Comparison of ENCODE assay signal across 12 mouse cellular contexts in genomic region chr11:77684896-77685295, GRCm38 (mm10). TPM values are rescaled to one million over a fixed set of nuclear protein-coding genes. Genes with fewer than 3 reads are reported as not detected.
DNase-seq lines count a peak whose midpoint lies in the region; ATAC-seq and TF ChIP-seq lines count a peak whose summit lies in the region.
"Had no signal": no experiment of that assay in that cellular context is flagged by ENCODE, and none has a peak within 500 bp of the region (broad histone marks: within the 10 kb centered on the region; RNA-seq: fewer than 3 reads in every experiment).

No protein-coding gene starts in this region.

- peak overlapping the region; percentile 60; the same call in 1 of the 2 replicates for H3K4me2 ChIP-seq in intestine, postnatal 0 days (replicated peaks; ENCODE audit: low read depth)
- H3K4me2 ChIP-seq in intestine, embryonic 16.5 days (ENCODE audit: low read depth, low read length) = no peak overlapping the region
- H3K4me2 ChIP-seq in forebrain, embryonic 12.5 days = 0 out of 2 replicates have a peak overlapping the region, but pooled peaks have one; percentile 10
- peak overlapping the region; percentile 86 for H3K4me2 ChIP-seq in liver, postnatal 0 days (ENCODE audit: low read depth, low read length)

- no peak for TF ChIP-seq POLR2A in brain, embryonic 14.5 days (IDR thresholded peaks at IDR 0.05; ENCODE audit: borderline replicate concordance, extremely low read depth, insufficient read depth, insufficient read length, poor library complexity, severe bottlenecking)

- no peaks in the 10 kb centered on the region for H3K36me3 ChIP-seq in intestine, postnatal 0 days (ENCODE audit: control insufficient read depth, insufficient read depth)
- H3K36me3 ChIP-seq in intestine, embryonic 16.5 days (ENCODE audit: control insufficient read depth, insufficient read depth, low read length) = no peaks in the 10 kb centered on the region
- H3K36me3 ChIP-seq in forebrain, embryonic 12.5 days (replicated peaks) = no peaks in the 10 kb centered on the region
- no peaks in the 10 kb centered on the region for H3K36me3 ChIP-seq in liver, postnatal 0 days (replicated peaks; ENCODE audit: insufficient read depth, low read length)

- ATAC-seq in intestine, postnatal 0 days = no peak
- no peak for ATAC-seq in intestine, embryonic 16.5 days
- no peak for ATAC-seq in forebrain, embryonic 12.5 days (ENCODE audit: low FRiP score)
- no peak for ATAC-seq in liver, postnatal 0 days

- no peak overlapping the region for H3K27ac ChIP-seq in intestine, postnatal 0 days (ENCODE audit: low read depth, low read length)
- H3K27ac ChIP-seq in intestine, embryonic 16.5 days (ENCODE audit: low read length) = no peak overlapping the region
- H3K27ac ChIP-seq in forebrain, embryonic 12.5 days = peak overlapping the region; percentile 56; the same call in 1 of the 2 replicates
- no peak overlapping the region for H3K27ac ChIP-seq in liver, postnatal 0 days (ENCODE audit: low read depth)

- H3K4me1 ChIP-seq in intestine, postnatal 0 days (replicated peaks; ENCODE audit: control insufficient read depth, insufficient read depth, low read length) = no peaks in the 10 kb centered on the region
- H3K4me1 ChIP-seq in intestine, embryonic 16.5 days (ENCODE audit: control insufficient read depth, insufficient read depth, low read length) = peaks cover 4% of the 10 kb centered on the region
- H3K4me1 ChIP-seq in forebrain, embryonic 12.5 days = peaks cover 10% of the 10 kb centered on the region
- H3K4me1 ChIP-seq in liver, postnatal 0 days (ENCODE audit: insufficient read depth) = peaks cover 5% of the 10 kb centered on the region; the same call in 1 of the 2 replicates

- no peak overlapping the region for H3K9ac ChIP-seq in intestine, postnatal 0 days (ENCODE audit: low read depth, low read length)
- H3K9ac ChIP-seq in intestine, embryonic 16.5 days (ENCODE audit: low read depth, low read length) = no peak overlapping the region
- no peak overlapping the region for H3K9ac ChIP-seq in forebrain, embryonic 12.5 days
- H3K9ac ChIP-seq in liver, postnatal 0 days (replicated peaks) = no peak overlapping the region

- no peaks in the 10 kb centered on the region for H3K27me3 ChIP-seq in intestine, postnatal 0 days (replicated peaks; ENCODE audit: control insufficient read depth, insufficient read depth, low read length)
- no peaks in the 10 kb centered on the region for H3K27me3 ChIP-seq in intestine, embryonic 16.5 days (replicated peaks; ENCODE audit: control insufficient read depth, insufficient read depth, low read length)
- no peaks in the 10 kb centered on the region for H3K27me3 ChIP-seq in forebrain, embryonic 12.5 days
- no peaks in the 10 kb centered on the region for H3K27me3 ChIP-seq in liver, postnatal 0 days (ENCODE audit: insufficient read depth, low read length)

- DNase-seq in brain, embryonic 14.5 days (ENCODE audit: low read depth) = peak; percentile 13
- DNase-seq in liver, postnatal 0 days = no peak
- DNase-seq in MN1 (ENCODE audit: low spot score) = no peak
- DNase-seq in embryo, embryonic 9.5 days (ENCODE audit: extremely low spot score) = no peak
- DNase-seq: cerebellum, postnatal 25 days; kidney, adult 11 months; lung, postnatal 14 days had no signal

- no peaks in the 10 kb centered on the region for H3K9me3 ChIP-seq in intestine, postnatal 0 days (ENCODE audit: control insufficient read depth)
- H3K9me3 ChIP-seq in intestine, embryonic 16.5 days (ENCODE audit: control insufficient read depth, low read length) = no peaks in the 10 kb centered on the region
- no peaks in the 10 kb centered on the region for H3K9me3 ChIP-seq in forebrain, embryonic 12.5 days
- H3K9me3 ChIP-seq in liver, postnatal 0 days (ENCODE audit: low read length) = no peaks in the 10 kb centered on the region

- peak overlapping the region; percentile 98; the same call in 1 of the 2 replicates for H3K4me3 ChIP-seq in intestine, postnatal 0 days (ENCODE audit: low read depth, low read length)
- no peak overlapping the region for H3K4me3 ChIP-seq in intestine, embryonic 16.5 days (ENCODE audit: low read length)
- no peak overlapping the region for H3K4me3 ChIP-seq in forebrain, embryonic 12.5 days (replicated peaks)
- no peak overlapping the region for H3K4me3 ChIP-seq in liver, postnatal 0 days (ENCODE audit: low read depth, low read length)

- no peak for TF ChIP-seq EP300 in liver, postnatal 0 days (IDR thresholded peaks at IDR 0.05; ENCODE audit: low read depth)

- WGBS in intestine, postnatal 0 days = 56% methylated on average over 2 of the region's 2 CpGs
- WGBS in intestine, embryonic 16.5 days = 68% methylated on average over 2 of the region's 2 CpGs
- WGBS in forebrain, embryonic 12.5 days = 69% methylated on average over 2 of the region's 2 CpGs
- WGBS in liver, postnatal 0 days (ENCODE audit: insufficient replicate concordance) = 49% methylated on average over 2 of the region's 2 CpGs

- no peak for TF ChIP-seq CTCF in intestine, postnatal 0 days (IDR thresholded peaks at IDR 0.05; ENCODE audit: low read depth)
- no peak for TF ChIP-seq CTCF in brain, embryonic 14.5 days (IDR thresholded peaks at IDR 0.05; ENCODE audit: borderline replicate concordance, extremely low read depth, insufficient read depth, insufficient read length)
- no peak for TF ChIP-seq CTCF in liver, postnatal 0 days (IDR thresholded peaks at IDR 0.05; ENCODE audit: low read depth)

RNA-seq across cellular contexts. Expression of gene Nufip2, which starts 1.1 kb away (rescaled TPM):
- polyA plus RNA-seq in intestine, postnatal 0 days (2015; fragmentation: Nextera tagmentation; extraction: Ambion mirVana) = 4.6 and 7.2 TPM in 2 replicates
- 3.8 and 4.0 TPM in 2 replicates for polyA plus RNA-seq in intestine, embryonic 16.5 days (2015; fragmentation: Nextera tagmentation; extraction: Ambion mirVana)
- polyA plus RNA-seq in brain, embryonic 14.5 days (2012; rRNA removed) = 13.1 and 19.2 TPM in 2 replicates
- polyA plus RNA-seq in forebrain, embryonic 12.5 days (2016; fragmentation: Nextera tagmentation; extraction: Ambion mirVana) = 5.3 and 5.5 TPM in 2 replicates
- 2.0 and 2.4 TPM in 2 replicates for polyA plus RNA-seq in liver, postnatal 0 days (2015; fragmentation: Nextera tagmentation; extraction: Ambion mirVana)

RNA-seq across cellular contexts. Expression of gene Cryba1, which starts 40.2 kb away (rescaled TPM):
- polyA plus RNA-seq in intestine, postnatal 0 days (2015; fragmentation: Nextera tagmentation; extraction: Ambion mirVana) = not detected in 2 replicates
- not detected in 2 replicates for polyA plus RNA-seq in intestine, embryonic 16.5 days (2015; fragmentation: Nextera tagmentation; extraction: Ambion mirVana)
- polyA plus RNA-seq in brain, embryonic 14.5 days (2012; rRNA removed) = 0.19 and 0.23 TPM in 2 replicates
- 1.1 and 1.3 TPM in 2 replicates for polyA plus RNA-seq in forebrain, embryonic 12.5 days (2016; fragmentation: Nextera tagmentation; extraction: Ambion mirVana)
- not detected in 2 replicates for polyA plus RNA-seq in liver, postnatal 0 days (2015; fragmentation: Nextera tagmentation; extraction: Ambion mirVana)
- polyA plus RNA-seq: gonadal fat pad, adult 2 months; limb, embryonic 11.5 days had no signal
